Mouse (Mus musculus) duodenum, adult 2 months (tissue): Measurements from ENCODE around the gene Samhd1. TPM values are rescaled to one million over a fixed set of nuclear protein-coding genes. Genes with fewer than 3 reads are reported as not detected.

ENCODE experiments used
- polyA plus RNA-seq: library from polyadenylated mRNA; depleted of rRNA; stranded (reverse); fragments of >200 nt; gene quantifications from 2 replicates; pipeline ENCODE4 v1.2.3, GENCODE M21; 2012; ENCODE audit warnings: low replicate concordance; rRNA removed

The Samhd1 gene
- 26.4 and 52.8 TPM in 2 replicates for polyA plus RNA-seq

DNA sequence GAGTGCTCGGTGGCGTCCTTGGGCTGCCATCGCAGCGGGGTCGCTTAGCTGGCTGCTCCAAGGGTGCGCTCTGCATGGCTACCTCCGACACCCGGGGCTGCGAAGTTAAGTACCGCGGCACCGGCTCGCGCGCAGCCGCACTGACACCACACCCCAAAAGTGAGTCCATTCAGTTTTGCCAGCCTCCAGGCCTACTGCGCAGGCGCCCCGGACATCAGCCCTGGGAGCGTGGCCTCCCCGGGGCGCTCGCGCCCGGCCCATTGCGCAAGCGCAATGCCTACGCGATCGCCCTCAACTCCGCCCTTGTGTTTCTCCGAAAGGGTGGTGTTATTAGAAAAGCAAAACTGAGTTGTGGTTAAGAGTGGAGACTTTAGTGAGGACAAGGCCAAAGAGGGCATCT is at the start of gene Samhd1:
Gene Samhd1 (minus strand): TSS at position 252 of the 400 bp plus-strand sequence.

DNA sequence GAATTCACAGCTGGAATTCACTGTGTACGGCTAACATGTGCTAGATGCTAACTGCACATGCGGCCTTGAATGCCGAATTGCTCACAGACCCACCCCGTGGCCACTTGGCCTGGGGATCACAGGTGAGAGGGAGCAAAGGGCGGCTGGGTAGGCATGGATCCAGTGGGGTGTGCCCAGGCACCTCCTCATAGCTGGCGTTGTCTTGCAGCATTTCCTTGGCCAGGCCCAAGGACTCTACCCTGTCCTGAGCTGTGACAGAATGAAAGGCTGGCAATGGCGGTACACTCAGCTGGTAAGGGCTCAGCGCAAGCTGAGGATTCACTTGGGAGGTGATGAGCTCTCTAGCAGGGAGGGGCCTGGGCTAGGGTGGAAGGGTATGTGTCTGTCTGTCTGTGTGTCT is 48.3 kb downstream of the Samhd1 start, which contains the start of gene Tldc2:
Gene Tldc2 (plus strand): TSS at position 260 of the 400 bp plus-strand sequence.

DNA sequence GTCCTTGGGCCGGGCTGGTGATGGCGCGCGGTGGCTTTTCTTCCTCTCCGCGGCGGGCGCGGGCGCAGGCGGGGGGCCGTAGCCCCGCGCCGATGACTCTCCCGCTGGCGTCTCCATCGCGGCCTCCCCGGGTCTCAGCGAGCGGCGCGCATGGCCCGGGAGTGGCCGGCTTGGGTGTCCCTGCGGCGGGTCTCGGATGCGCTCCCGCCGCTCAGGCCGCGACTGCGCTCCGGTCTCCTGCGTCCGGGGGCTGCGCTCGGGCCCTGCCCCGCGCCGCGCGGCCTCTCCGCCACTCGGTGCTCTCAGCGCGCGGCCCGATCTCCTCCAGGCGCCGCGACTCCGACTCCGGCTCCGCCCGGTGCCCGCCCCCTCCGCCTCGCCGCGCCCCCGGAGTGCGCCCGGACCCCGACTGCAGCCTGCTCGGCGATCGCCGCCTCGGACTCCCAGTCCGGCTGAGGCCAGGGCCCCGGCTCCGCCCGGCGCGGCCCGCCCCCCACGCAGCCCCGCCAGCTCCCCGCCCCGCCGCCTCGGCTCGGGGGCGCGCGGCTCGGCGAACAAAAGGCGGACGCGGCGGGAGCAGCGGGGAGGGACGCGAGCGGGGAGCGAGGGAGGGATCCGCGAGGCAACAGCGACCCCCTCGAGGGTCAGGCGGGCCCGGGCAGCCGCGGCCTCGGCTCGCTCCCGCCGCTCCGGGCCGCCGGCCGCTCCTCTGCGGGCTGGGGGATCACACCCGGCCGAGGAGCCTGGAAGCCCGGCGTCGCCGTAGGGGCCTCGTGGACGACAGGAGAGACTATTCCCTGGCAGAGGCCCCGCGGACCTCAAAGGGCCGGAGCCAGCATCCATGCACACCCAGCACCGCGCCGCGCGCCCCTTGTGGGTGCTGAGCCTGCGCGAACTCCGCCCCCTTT is 56.0 kb downstream of the Samhd1 start, which contains the start of gene Soga1:
Gene Soga1 (minus strand): TSS at position 462 of the 908 bp plus-strand sequence.

Other genes with a start within 250 kb of the Samhd1 start
- gene Sla2, start 248.1 kb downstream of the Samhd1 start, polyA plus RNA-seq = 0.67 and 1.8 TPM in 2 replicates
- 38.7 and 40.1 TPM in 2 replicates for gene Ndrg3, start 143.2 kb downstream of the Samhd1 start, polyA plus RNA-seq
- 0.89 and 1.1 TPM in 2 replicates for gene Dsn1, start 128.1 kb downstream of the Samhd1 start, polyA plus RNA-seq
- 2.6 and 5.2 TPM in 2 replicates for gene Soga1, start 56.0 kb downstream of the Samhd1 start, polyA plus RNA-seq
- 14.8 and 21.4 TPM in 2 replicates for gene Tldc2, start 48.2 kb downstream of the Samhd1 start, polyA plus RNA-seq
- 2.5 and 2.8 TPM in 2 replicates for gene Rbl1, start 69.3 kb upstream of the Samhd1 start, polyA plus RNA-seq
- gene Rpn2, start 143.8 kb upstream of the Samhd1 start, polyA plus RNA-seq = 153 and 162 TPM in 2 replicates
- 0.07 and 0.14 TPM in 2 replicates for gene Mroh8, start 144.3 kb upstream of the Samhd1 start, polyA plus RNA-seq
- not detected in 2 replicates for gene Ghrh, start 212.2 kb upstream of the Samhd1 start, polyA plus RNA-seq
- 60.2 and 67.8 TPM in 2 replicates for gene Manbal, start 232.3 kb upstream of the Samhd1 start, polyA plus RNA-seq